ENCODE assay signal across 7 mouse cellular contexts in the genomic region with DNA sequence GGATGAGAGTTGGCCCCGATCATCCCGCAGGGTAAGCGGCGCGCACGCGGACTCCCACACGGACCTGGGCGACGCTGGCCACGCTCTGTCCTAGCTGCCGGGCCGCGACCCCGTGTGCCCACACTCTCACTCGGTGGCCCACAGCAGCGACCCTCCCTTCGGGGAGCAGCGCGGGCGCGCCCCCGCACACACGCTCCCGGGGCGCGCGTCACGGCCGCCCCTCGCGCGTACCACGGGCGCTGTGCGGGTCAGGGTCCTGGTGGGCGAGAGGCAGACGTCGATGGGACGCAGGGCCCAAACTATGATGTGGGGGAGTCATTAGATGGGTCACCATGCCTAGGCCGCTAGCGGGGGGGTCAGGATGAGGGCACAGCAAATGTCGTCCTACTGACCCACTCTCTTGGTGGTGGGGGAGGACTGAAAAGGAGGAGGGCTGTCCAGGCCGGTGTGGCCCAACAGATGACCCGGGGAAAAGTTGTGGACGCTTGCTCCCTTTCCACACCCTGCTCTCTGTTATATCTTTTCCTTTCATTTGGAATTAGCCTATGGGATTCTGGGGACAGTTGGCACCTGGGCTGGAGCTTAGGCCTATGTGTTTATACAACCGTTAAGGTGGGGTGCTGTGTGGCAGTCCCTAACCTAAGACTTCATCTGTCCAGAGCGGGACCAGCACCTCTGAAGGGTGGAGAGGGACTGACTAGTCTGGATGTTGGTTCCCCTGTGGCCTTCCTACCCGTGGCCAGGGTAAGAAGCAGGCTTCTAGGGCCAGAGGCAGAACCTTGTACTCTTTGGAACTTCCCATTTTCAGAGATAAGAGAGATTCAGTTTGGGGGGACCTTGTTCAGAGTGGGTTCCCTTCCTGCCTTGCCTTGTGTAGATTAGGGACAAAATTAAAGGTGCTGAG. TPM values are rescaled to one million over a fixed set of nuclear protein-coding genes. Genes with fewer than 3 reads are reported as not detected.
DNase-seq lines count a peak whose midpoint lies in the region; ATAC-seq and TF ChIP-seq lines count a peak whose summit lies in the region.

No protein-coding gene starts in this region.

- peaks cover 47% of the 10 kb centered on the region for H3K4me1 ChIP-seq in lung, embryonic 15.5 days
- H3K4me1 ChIP-seq in forebrain, embryonic 14.5 days (ENCODE audit: control insufficient read depth, insufficient read depth, low read length), result peaks cover 40% of the 10 kb centered on the region
- H3K4me1 ChIP-seq in midbrain, postnatal 0 days (ENCODE audit: insufficient read depth, low read length), result peaks cover 38% of the 10 kb centered on the region

- H3K4me3 ChIP-seq in lung, embryonic 15.5 days, result peak overlapping the region; percentile 90
- peak overlapping the region; percentile 94 for H3K4me3 ChIP-seq in forebrain, embryonic 14.5 days (ENCODE audit: low read depth, low read length)
- peak overlapping the region; percentile 85 for H3K4me3 ChIP-seq in midbrain, postnatal 0 days (ENCODE audit: low read depth, low read length)

- peak overlapping the region; percentile 75 for H3K27ac ChIP-seq in lung, embryonic 15.5 days
- H3K27ac ChIP-seq in forebrain, embryonic 14.5 days (ENCODE audit: low read depth, low read length), result peak overlapping the region; percentile 87
- H3K27ac ChIP-seq in midbrain, postnatal 0 days (ENCODE audit: low read depth, low read length), result peak overlapping the region; percentile 96

- WGBS in lung, embryonic 15.5 days, result 2% methylated on average over 47 of the region's 49 CpGs
- under 1% methylated on average over 43 of the region's 49 CpGs for WGBS in forebrain, embryonic 14.5 days
- 1% methylated on average over 47 of the region's 49 CpGs for WGBS in midbrain, postnatal 0 days

- H3K9ac ChIP-seq in lung, embryonic 15.5 days, result peak overlapping the region; percentile 86
- H3K9ac ChIP-seq in forebrain, embryonic 14.5 days (ENCODE audit: low read length), result peak overlapping the region; percentile 97
- H3K9ac ChIP-seq in midbrain, postnatal 0 days (replicated peaks; ENCODE audit: low read length, poor library complexity, severe bottlenecking), result peak overlapping the region; percentile 96

- H3K27me3 ChIP-seq in lung, embryonic 15.5 days, result no peaks in the 10 kb centered on the region
- H3K27me3 ChIP-seq in forebrain, embryonic 14.5 days (replicated peaks; ENCODE audit: control insufficient read depth, insufficient read depth, low read length), result no peaks in the 10 kb centered on the region
- no peaks in the 10 kb centered on the region for H3K27me3 ChIP-seq in midbrain, postnatal 0 days (ENCODE audit: insufficient read depth, low read length)

- no peak for TF ChIP-seq CTCF in midbrain, postnatal 0 days (IDR thresholded peaks at IDR 0.05)

- peak; percentile 62 for ATAC-seq in lung, embryonic 15.5 days (ENCODE audit: borderline replicate concordance, extremely low read depth, low FRiP score, low TSS enrichment)
- peak; percentile 71 for ATAC-seq in forebrain, embryonic 14.5 days
- peak; percentile 66 for ATAC-seq in midbrain, postnatal 0 days (ENCODE audit: low FRiP score)

- DNase-seq in lung, postnatal 36 days, result no peak
- peak; percentile 22 for DNase-seq in brain, adult 2 months (ENCODE audit: low read depth, low spot score)
- DNase-seq in forebrain, embryonic 14.5 days (ENCODE audit: low spot score), result peak; percentile 51
- DNase-seq in kidney, postnatal 4 days, result peak; percentile 53 to 68
- peak; percentile 51 for DNase-seq in midbrain, postnatal 0 days (ENCODE audit: low spot score)
- DNase-seq in frontal cortex, postnatal 14 days (ENCODE audit: low spot score in 2 of 2), result no peak

- H3K36me3 ChIP-seq in lung, embryonic 15.5 days, result no peaks in the 10 kb centered on the region
- H3K36me3 ChIP-seq in forebrain, embryonic 14.5 days (ENCODE audit: control insufficient read depth, insufficient read depth, low read length), result no peaks in the 10 kb centered on the region
- H3K36me3 ChIP-seq in midbrain, postnatal 0 days (ENCODE audit: insufficient read depth, low read length), result no peaks in the 10 kb centered on the region

- peak overlapping the region; percentile 79 for H3K4me2 ChIP-seq in lung, embryonic 15.5 days
- peak overlapping the region; percentile 94 for H3K4me2 ChIP-seq in forebrain, embryonic 14.5 days (ENCODE audit: low read length)
- H3K4me2 ChIP-seq in midbrain, postnatal 0 days (ENCODE audit: low read depth, low read length, poor library complexity, severe bottlenecking), result peak overlapping the region; percentile 89

- H3K9me3 ChIP-seq in lung, embryonic 15.5 days, result no peaks in the 10 kb centered on the region
- H3K9me3 ChIP-seq in forebrain, embryonic 14.5 days (replicated peaks; ENCODE audit: control insufficient read depth, low read length), result no peaks in the 10 kb centered on the region
- no peaks in the 10 kb centered on the region for H3K9me3 ChIP-seq in midbrain, postnatal 0 days (ENCODE audit: low read length)

RNA-seq across cellular contexts. Expression of gene Gramd4, which starts 1.7 kb away (rescaled TPM):
- 12.9 and 14.6 TPM in 2 replicates for polyA plus RNA-seq in lung, embryonic 15.5 days (2015; fragmentation: Nextera tagmentation; extraction: Ambion mirVana)
- polyA plus RNA-seq in forebrain, embryonic 14.5 days (2014; fragmentation: Nextera tagmentation; extraction: Ambion mirVana), result 20.7 and 28.0 TPM in 2 replicates
- total RNA-seq in midbrain, postnatal 0 days (2014; rRNA removed), result 43.4 and 47.6 TPM in 2 replicates
- polyA plus RNA-seq in midbrain, postnatal 0 days (2015; fragmentation: Nextera tagmentation; extraction: Ambion mirVana), result 21.5 and 22.5 TPM in 2 replicates

RNA-seq across cellular contexts. Expression of gene Celsr1, which starts 25.6 kb away (rescaled TPM):
- polyA plus RNA-seq in lung, embryonic 15.5 days (2015; fragmentation: Nextera tagmentation; extraction: Ambion mirVana), result 4.3 and 4.8 TPM in 2 replicates
- polyA plus RNA-seq in forebrain, embryonic 14.5 days (2014; fragmentation: Nextera tagmentation; extraction: Ambion mirVana), result 8.6 and 9.6 TPM in 2 replicates
- total RNA-seq in midbrain, postnatal 0 days (2014; rRNA removed), result 13.7 and 15.0 TPM in 2 replicates
- 0.60 and 0.79 TPM in 2 replicates for polyA plus RNA-seq in midbrain, postnatal 0 days (2015; fragmentation: Nextera tagmentation; extraction: Ambion mirVana)

Comparison
In these comparisons a context has a peak if more than half of its experiments do, and no peak if none do; other contexts are left out.
1. DNase-seq: peak in brain, adult 2 months (single experiment), forebrain, embryonic 14.5 days (single experiment), kidney, postnatal 4 days (2 of 2) and midbrain, postnatal 0 days (single experiment); none in lung, postnatal 36 days (single experiment) and frontal cortex, postnatal 14 days (0 of 2).
2. Peak in every context shown above with its lines, with median percentiles within 50 percentile points of each other: ATAC-seq, H3K27ac ChIP-seq, H3K4me2 ChIP-seq, H3K4me3 ChIP-seq and H3K9ac ChIP-seq.